Mouse (Mus musculus) thymus, adult 2 months (tissue): ENCODE data around the gene Dydc1. TPM values are rescaled to one million over a fixed set of nuclear protein-coding genes. Genes with fewer than 3 reads are reported as not detected.

Experiments
- DNase-seq: peaks from one replicate; pipeline ENCODE4 v3.0.0; 2021
- H3K27ac ChIP-seq: fragments of 200-500 bp; 2 replicates; pipeline ENCODE4 v1.5.1; 2012; ENCODE audit warnings: low read length, control low read depth; ENCODE audit not compliant: control insufficient read depth, insufficient read depth
- H3K27me3 ChIP-seq: fragments of 200-500 bp; 2 replicates; pipeline ENCODE4 v1.6.1; 2012; ENCODE audit warnings: mild to moderate bottlenecking, low read length, moderate library complexity, mixed read lengths; ENCODE audit not compliant: control insufficient read depth, insufficient read depth
- H3K36me3 ChIP-seq: fragments of 200-500 bp; 2 replicates; pipeline ENCODE4 v1.6.1; 2012; ENCODE audit warnings: mild to moderate bottlenecking, low read length, moderate library complexity; ENCODE audit not compliant: control insufficient read depth, insufficient read depth
- H3K4me1 ChIP-seq: fragments of 200-500 bp; replicated peaks from 2 replicates; pipeline ENCODE4 v1.6.1; 2012; ENCODE audit warnings: low read length; ENCODE audit not compliant: control insufficient read depth, insufficient read depth
- H3K4me3 ChIP-seq: fragments of 200-500 bp; 2 replicates; pipeline ENCODE4 v1.5.1; 2012; ENCODE audit warnings: mild to moderate bottlenecking, low read length, control low read depth, moderate library complexity; ENCODE audit not compliant: control insufficient read depth, insufficient read depth
- CTCF ChIP-seq: fragments of 200-500 bp; IDR thresholded peaks from 2 replicates; pipeline ENCODE4 v1.5.1; 2012; ENCODE audit warnings: mild to moderate bottlenecking, control low read depth, low read length, moderate library complexity, borderline replicate concordance; ENCODE audit not compliant: control insufficient read depth, poor library complexity, insufficient read depth; ENCODE audit errors: extremely low read depth
- POLR2A ChIP-seq: fragments of 200-500 bp; IDR thresholded peaks from 2 replicates; pipeline ENCODE4 v1.6.1; 2012; ENCODE audit warnings: mild to moderate bottlenecking, low read length, control low read depth, moderate library complexity; ENCODE audit not compliant: control insufficient read depth, poor library complexity, insufficient read depth; ENCODE audit errors: extremely low read depth
- WGBS: fragments of 180-500 bp; shearing (Covaris S2); methylation state at CpG from one replicate; pipeline ENCODE4 v1.1.7; 2018; 5-methylcytosine and 5-hydroxymethylcytosine counted together
- polyA plus RNA-seq: library from polyadenylated mRNA; depleted of rRNA; stranded (reverse); fragments of >200 nt; gene quantifications from 2 replicates; pipeline ENCODE4 v1.2.3, GENCODE M21; 2012

Dydc1 gene
- polyA plus RNA-seq, 1 experiment, result 0.09 TPM

- Histone ChIP-seq H3K27ac (no peak overlapping the region), H3K36me3 (no peaks in the 10 kb centered on the region)
Measured at GRCm38 (mm10) chr14:41111031-41111668, 38.4 kb downstream of the Dydc1 start.

DNA sequence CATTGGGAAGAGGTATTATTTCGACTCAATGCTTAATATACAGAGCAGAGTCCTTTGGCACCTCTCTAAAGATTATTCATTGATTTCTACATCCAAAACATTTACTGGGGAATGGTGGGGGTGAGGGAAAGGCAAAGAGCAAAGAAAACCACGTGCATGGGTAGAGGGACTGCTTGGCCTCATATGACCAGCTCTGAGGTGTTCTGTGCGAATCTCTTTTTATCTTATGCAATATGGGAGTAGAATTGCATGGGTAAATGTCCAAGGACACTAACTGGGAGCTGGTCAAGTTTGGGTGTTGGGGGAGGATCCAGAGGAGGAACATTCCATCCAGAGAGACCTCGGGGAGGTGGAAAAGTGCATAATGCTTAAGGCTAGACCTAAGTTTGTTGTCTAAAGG is 40.2 kb downstream of the Dydc1 start:
- no peak for DNase-seq
- H3K4me1 ChIP-seq, result no peaks in the 10 kb centered on the region
- H3K36me3 ChIP-seq, result no peaks in the 10 kb centered on the region
- no peak overlapping the region for H3K27ac ChIP-seq
- H3K27me3 ChIP-seq, result no peaks in the 10 kb centered on the region
- H3K4me3 ChIP-seq, result no peak overlapping the region
- TF ChIP-seq CTCF (no peak), POLR2A (no peak)
- WGBS, result 83% methylated on average over 4 of the region's 4 CpGs

More at GRCm38 (mm10) chr14:41111031-41111668, 38.4 kb downstream of the Dydc1 start:
- Histone ChIP-seq H3K27me3 (no peaks in the 10 kb centered on the region), H3K4me3 (no peak overlapping the region), H3K4me1 (no peaks in the 10 kb centered on the region)
- TF ChIP-seq CTCF (no peak), POLR2A (no peak)
- DNase-seq, result no peak
- WGBS, result 89% methylated on average over 7 of the region's 7 CpGs

DNA sequence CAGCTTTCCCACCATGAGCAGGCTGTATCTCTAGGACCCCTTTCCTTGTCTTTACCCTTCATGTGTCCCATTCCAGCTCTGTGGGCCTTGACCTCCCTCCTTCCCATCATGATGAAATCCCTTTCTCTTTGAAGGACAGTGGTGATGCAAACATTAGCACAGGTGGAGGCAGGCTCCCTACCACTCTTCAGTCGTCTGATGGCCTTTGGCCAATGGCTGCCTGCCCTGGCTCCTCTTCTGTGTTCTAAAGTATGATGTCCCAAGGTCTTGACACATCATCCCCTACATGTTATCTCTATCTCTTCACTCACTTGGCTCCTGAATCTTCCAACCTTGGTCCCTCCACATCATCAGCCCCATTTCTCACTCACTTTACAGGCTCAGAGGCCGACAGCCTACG is 43.6 kb downstream of the Dydc1 start:
- H3K27ac ChIP-seq, result no peak overlapping the region
- no peaks in the 10 kb centered on the region for H3K27me3 ChIP-seq
- TF ChIP-seq CTCF, result no peak
- TF ChIP-seq POLR2A, result no peak
- H3K4me3 ChIP-seq, result no peak overlapping the region
- H3K36me3 ChIP-seq, result no peaks in the 10 kb centered on the region
- 85% methylated on average over 3 of the region's 3 CpGs for WGBS
- no peaks in the 10 kb centered on the region for H3K4me1 ChIP-seq
- DNase-seq, result no peak

DNA sequence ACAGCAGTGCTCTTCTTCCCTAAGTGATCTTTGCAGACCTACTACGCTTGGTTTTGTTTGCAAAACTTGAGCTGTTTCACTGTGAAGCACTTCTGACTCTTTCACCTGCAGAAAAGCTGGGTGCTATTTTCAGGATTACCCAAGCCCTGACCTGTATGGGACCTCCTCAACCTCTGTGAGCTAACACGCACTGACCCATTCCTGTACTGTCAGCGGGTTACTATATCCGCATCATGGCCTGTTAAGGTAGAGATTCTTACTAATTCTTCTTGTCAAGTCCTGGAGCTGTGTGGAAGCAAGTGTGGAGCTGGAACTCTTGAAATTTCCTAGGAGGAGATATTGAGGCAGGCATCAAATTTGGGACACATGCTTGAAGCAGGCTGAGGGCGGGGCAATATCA is 52.0 kb downstream of the Dydc1 start:
- TF ChIP-seq POLR2A (no peak), CTCF (no peak)
- Histone ChIP-seq H3K4me3 (no peak overlapping the region), H3K4me1 (no peaks in the 10 kb centered on the region), H3K36me3 (no peaks in the 10 kb centered on the region), H3K27ac (no peak overlapping the region), H3K27me3 (no peaks in the 10 kb centered on the region)
- 89% methylated on average over 5 of the region's 5 CpGs for WGBS
- DNase-seq, result no peak

DNA sequence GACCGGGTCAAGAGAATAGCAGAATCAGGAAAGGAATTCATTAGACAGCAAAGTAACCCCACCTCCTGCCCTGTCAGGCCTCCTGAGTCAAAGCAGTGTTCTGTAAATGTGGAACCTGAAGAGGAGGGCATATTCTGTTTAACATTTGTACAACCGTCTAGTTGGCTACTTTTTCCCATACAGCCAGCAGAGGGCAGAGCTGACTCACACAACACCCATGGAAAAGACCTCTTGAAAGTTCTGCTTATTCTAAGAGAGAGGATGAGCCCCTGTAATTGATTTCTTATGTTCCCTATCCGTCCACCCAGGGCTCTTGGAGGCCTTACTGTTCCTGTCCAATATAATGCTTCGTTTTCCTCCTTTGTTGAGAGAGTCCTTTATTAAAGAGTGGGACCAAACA is 55.3 kb downstream of the Dydc1 start:
- H3K36me3 ChIP-seq, result no peaks in the 10 kb centered on the region
- WGBS, result 18% methylated on average over 4 of the region's 4 CpGs
- no peak for TF ChIP-seq CTCF
- no peak for TF ChIP-seq POLR2A
- no peak overlapping the region for H3K27ac ChIP-seq
- no peaks in the 10 kb centered on the region for H3K27me3 ChIP-seq
- H3K4me3 ChIP-seq, result no peak overlapping the region
- no peak for DNase-seq
- no peaks in the 10 kb centered on the region for H3K4me1 ChIP-seq

DNA sequence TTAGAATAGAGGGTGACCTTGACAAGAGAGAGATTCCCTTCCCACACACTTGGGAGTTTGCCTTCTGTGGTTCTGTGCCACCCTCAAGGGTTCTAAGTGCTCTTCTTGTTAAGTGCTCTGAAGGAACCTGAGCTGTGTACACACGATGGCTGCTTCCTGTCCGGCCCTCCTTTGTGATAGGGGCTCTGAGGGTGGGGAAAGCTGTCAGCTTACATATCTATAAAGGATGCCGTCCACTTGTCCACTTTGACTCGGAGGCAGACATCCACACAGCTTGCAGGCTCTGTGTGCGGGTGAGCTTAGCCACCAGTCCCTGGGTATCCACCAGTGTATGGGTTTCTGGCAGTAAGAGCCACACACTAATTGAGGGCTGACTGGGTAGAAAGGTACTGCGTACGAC is 58.8 kb downstream of the Dydc1 start, which contains the start of gene Sftpa1:
Gene Sftpa1, plus strand, starts transcription at position 243 of the 400 bp plus-strand sequence.
- Histone ChIP-seq H3K27ac (no peak within 1 kb of the TSS), H3K4me3 (no peak within 1 kb of the TSS), H3K36me3 (no peaks in the 10 kb centered on the region), H3K4me1 (no peaks in the 10 kb centered on the region), H3K27me3 (no peaks in the 10 kb centered on the region)
- 82% methylated on average over 7 of the region's 7 CpGs for WGBS
- DNase-seq, result no peak
- TF ChIP-seq POLR2A (no peak), CTCF (no peak)

GRCm38 (mm10) chr14:41137006-41137405 is 64.3 kb downstream of the Dydc1 start:
- Histone ChIP-seq H3K4me3 (no peak overlapping the region), H3K27ac (no peak overlapping the region), H3K36me3 (no peaks in the 10 kb centered on the region), H3K4me1 (no peaks in the 10 kb centered on the region), H3K27me3 (no peaks in the 10 kb centered on the region)
- TF ChIP-seq CTCF (no peak), POLR2A (no peak)
- DNase-seq, result no peak
